Mouse (Mus musculus): ENCODE data around the gene Trak2. TPM values are rescaled to one million over a fixed set of nuclear protein-coding genes. Genes with fewer than 3 reads are reported as not detected.

Trak2 gene
- polyA plus RNA-seq, 1 experiment: 87.3 TPM

DNA sequence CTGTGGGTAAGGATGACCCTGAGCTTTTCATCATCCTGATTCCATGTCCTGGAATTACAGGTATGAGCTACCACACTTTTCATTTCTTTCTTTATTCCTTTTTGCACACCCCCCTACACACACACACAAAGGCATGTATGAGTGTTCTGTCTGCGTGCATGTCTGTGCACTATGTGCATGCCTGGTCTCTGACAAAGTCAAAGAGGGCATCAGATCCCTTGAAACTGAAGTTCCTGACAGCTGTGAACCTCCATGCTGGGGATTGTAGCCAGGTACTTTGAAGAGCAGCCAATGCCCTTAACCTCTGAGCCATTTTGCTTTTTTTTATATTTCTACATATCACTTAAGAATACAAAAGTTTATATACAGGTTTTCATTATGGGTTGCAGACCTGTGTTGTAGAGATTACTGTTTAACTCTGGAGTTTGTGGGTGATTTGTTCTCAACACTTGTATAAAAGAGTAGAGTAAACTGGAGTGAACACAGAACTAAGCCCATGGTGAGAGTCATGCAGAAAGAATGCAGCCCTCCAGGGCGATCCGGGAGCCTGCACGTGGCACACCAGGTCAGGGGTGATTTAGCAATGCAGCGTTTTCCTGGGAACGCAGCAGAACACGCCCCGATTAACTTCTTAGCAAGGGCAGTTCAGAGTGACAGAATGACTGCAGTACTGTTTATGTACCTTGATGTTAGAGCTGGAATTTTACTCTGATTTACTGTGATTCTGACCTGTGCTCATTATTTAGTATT, 22.2 kb downstream of the Trak2 start:
- H3K27ac ChIP-seq (ENCODE audit: control insufficient read depth, insufficient read depth, low read depth, low read length, poor library complexity): no peak overlapping the region
- no peak for TF ChIP-seq POLR2A (IDR thresholded peaks at IDR 0.05; ENCODE audit: borderline replicate concordance, control insufficient read depth, low read depth, low read length)
- TF ChIP-seq CTCF (IDR thresholded peaks at IDR 0.05; ENCODE audit: control insufficient read depth, insufficient read depth, low read length): no peak
- WGBS: 82% methylated on average over 8 of the region's 8 CpGs
- peaks cover 12% of the 10 kb centered on the region for H3K4me1 ChIP-seq (ENCODE audit: control insufficient read depth, insufficient read depth, low read length)
- H3K4me3 ChIP-seq (replicated peaks; ENCODE audit: control insufficient read depth, low read depth, low read length): no peak overlapping the region

DNA sequence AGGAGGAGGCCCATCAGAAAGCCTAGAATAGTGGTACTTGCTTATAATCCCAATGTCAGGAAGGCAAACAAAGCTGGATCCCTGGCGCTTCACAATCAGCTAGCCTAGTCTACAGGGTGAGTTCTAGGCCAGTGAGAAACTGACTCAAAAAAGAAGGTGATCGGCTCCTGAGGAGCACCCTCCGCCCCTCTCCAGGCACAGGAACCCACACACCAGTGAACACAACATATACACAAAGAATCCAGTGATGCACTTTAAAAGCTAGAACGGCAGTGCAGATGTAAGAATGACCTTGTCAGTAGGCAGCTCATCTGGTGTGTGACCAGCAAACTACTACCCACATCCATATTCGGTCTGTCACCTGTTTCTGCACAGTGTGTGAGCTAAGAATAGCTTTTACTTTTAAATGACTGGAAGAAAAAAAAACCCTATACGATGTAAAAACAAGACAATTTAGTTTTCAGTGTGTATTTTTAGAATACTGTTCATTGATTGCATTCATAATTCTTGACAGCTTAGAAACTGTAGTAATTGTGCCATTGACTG, 23.6 kb downstream of the Trak2 start:
- Histone ChIP-seq H3K27ac (ENCODE audit: control insufficient read depth, insufficient read depth, low read depth, low read length, poor library complexity) (peak overlapping the region; percentile 26; the same call in 1 of the 2 replicates), H3K4me1 (ENCODE audit: control insufficient read depth, insufficient read depth, low read length) (peaks cover 12% of the 10 kb centered on the region)

DNA sequence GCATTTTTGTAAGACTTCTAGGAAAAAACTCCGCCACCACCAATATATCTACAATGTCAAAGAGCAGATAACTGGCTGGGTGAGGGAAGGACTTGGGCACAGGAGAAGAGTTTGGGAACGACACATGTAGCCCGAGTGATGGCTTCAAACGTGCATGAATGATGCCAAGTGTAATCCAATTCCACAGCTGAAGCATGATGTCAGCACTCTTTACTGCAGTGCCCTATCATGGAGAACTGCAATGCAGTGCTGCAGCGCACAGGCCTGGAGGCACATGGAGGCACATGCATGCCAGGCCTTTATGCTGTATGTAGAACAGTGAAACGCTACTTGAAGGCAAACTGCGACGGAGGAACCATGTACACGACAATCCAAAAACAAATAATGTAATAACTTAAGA, 26.5 kb downstream of the Trak2 start:
- TF ChIP-seq POLR2A (IDR thresholded peaks at IDR 0.05; ENCODE audit: borderline replicate concordance, control insufficient read depth, low read depth, low read length) (no peak), CTCF (IDR thresholded peaks at IDR 0.05; ENCODE audit: control insufficient read depth, insufficient read depth, low read length) (no peak)
- H3K27ac ChIP-seq (ENCODE audit: control insufficient read depth, insufficient read depth, low read depth, low read length, poor library complexity): no peak overlapping the region
- 95% methylated on average over 9 of the region's 9 CpGs for whole genome bisulfite sequencing

More for the DNA sequence above, 23.6 kb downstream of the Trak2 start:
- H3K4me3 ChIP-seq (replicated peaks; ENCODE audit: control insufficient read depth, low read depth, low read length): no peak overlapping the region
- TF ChIP-seq POLR2A (IDR thresholded peaks at IDR 0.05; ENCODE audit: borderline replicate concordance, control insufficient read depth, low read depth, low read length) (no peak), CTCF (IDR thresholded peaks at IDR 0.05; ENCODE audit: control insufficient read depth, insufficient read depth, low read length) (no peak)
- 56% methylated on average over 6 of the region's 6 CpGs for WGBS

DNA sequence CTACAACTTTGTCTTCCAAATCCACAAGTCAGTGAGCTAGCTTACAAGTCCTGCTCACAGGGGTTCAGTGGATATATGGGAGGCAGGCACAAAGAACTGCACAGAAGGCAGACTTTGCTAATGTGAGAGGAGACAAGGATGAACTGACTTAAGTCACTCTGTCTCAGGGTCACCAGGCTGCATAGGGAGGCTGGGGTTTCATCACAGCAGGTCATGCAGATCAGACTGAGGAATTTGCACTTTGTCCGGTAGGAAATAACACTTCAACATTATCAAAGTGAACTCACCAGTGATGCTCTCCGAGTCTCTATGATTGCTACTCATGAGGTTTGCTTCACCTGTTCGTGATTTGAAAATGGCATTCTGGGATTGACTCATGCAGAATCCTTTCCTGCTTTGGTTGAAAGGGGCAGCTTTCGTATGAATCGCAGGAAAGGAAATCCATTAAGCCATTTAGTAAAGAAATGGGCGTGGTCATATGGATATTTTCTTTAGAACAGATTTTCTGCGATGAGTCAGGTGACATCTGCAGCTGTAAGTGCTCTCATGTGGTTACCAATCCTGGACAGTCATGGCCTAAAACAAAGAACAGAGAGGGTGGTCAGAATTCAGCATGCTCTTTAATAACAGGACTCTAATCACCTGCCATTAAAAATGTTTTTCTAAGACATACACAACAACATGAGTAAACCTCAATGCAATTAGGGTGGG, 27.1 kb downstream of the Trak2 start:
- 91% methylated on average over 7 of the region's 7 CpGs for WGBS
- Histone ChIP-seq H3K4me1 (ENCODE audit: control insufficient read depth, insufficient read depth, low read length) (peaks cover 3% of the 10 kb centered on the region; the same call in 1 of the 2 replicates), H3K27ac (ENCODE audit: control insufficient read depth, insufficient read depth, low read depth, low read length, poor library complexity) (no peak overlapping the region), H3K4me3 (replicated peaks; ENCODE audit: control insufficient read depth, low read depth, low read length) (no peak overlapping the region)
- TF ChIP-seq CTCF (IDR thresholded peaks at IDR 0.05; ENCODE audit: control insufficient read depth, insufficient read depth, low read length) (no peak), POLR2A (IDR thresholded peaks at IDR 0.05; ENCODE audit: borderline replicate concordance, control insufficient read depth, low read depth, low read length) (no peak)

More for the DNA sequence above, 26.5 kb downstream of the Trak2 start:
- Histone ChIP-seq H3K4me1 (ENCODE audit: control insufficient read depth, insufficient read depth, low read length) (peaks cover 3% of the 10 kb centered on the region; the same call in 1 of the 2 replicates), H3K4me3 (replicated peaks; ENCODE audit: control insufficient read depth, low read depth, low read length) (no peak overlapping the region)

DNA sequence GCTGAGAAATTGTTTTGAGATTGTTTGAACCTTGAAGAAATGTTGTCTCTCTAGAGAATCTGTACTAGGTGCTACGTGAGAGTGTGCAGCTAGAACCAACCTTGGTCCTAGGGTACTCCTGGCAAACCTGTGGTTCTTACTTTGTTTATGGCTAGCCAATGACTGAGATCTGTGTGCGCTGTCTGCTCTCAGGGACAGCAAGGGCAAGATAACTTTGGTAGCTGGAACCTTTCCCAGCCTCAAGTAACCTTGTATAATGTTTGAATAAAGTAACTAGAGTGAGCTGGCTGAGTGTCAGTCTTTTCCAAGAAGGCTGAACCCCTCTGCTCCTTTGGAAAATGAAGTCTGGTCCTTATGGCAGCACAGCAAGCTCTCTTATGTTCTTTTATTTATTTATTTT, 27.7 kb downstream of the Trak2 start:
- WGBS: 85% methylated on average over 2 of the region's 2 CpGs
- Histone ChIP-seq H3K4me1 (ENCODE audit: control insufficient read depth, insufficient read depth, low read length) (peaks cover 1% of the 10 kb centered on the region; the same call in 1 of the 2 replicates), H3K27ac (ENCODE audit: control insufficient read depth, insufficient read depth, low read depth, low read length, poor library complexity) (no peak overlapping the region), H3K4me3 (replicated peaks; ENCODE audit: control insufficient read depth, low read depth, low read length) (no peak overlapping the region)
- TF ChIP-seq CTCF (IDR thresholded peaks at IDR 0.05; ENCODE audit: control insufficient read depth, insufficient read depth, low read length) (no peak), POLR2A (IDR thresholded peaks at IDR 0.05; ENCODE audit: borderline replicate concordance, control insufficient read depth, low read depth, low read length) (no peak)

DNA sequence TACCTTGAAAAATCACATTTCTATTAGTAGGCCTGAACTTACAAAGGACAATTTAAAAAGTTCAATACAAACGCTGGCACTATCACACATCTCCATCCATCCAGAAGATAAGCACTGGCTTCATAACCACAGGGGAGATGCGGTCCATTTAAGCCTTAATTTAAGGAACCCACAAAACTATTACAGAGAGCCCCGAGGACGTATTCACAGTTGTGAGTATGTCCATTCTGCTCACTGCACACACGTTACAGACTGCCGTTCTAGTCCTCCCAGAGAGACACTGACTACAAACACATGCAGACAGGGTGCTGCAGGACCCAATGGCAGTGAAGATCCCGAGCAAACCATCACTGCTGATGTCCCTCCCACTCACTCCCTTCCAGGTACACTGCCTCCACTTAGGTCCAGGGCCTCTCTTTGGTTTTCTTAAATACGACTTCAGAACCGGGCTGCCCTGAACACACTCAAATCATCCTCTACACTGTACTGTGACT, 35.6 kb downstream of the Trak2 start:
- WGBS: 84% methylated on average over 9 of the region's 9 CpGs
- Histone ChIP-seq H3K4me3 (replicated peaks; ENCODE audit: control insufficient read depth, low read depth, low read length) (no peak overlapping the region), H3K27ac (ENCODE audit: control insufficient read depth, insufficient read depth, low read depth, low read length, poor library complexity) (peak overlapping the region; percentile 45; the same call in 1 of the 2 replicates), H3K4me1 (ENCODE audit: control insufficient read depth, insufficient read depth, low read length) (peaks cover 5% of the 10 kb centered on the region)
- no peak for TF ChIP-seq POLR2A (IDR thresholded peaks at IDR 0.05; ENCODE audit: borderline replicate concordance, control insufficient read depth, low read depth, low read length)
- no peak for TF ChIP-seq CTCF (IDR thresholded peaks at IDR 0.05; ENCODE audit: control insufficient read depth, insufficient read depth, low read length)

DNA sequence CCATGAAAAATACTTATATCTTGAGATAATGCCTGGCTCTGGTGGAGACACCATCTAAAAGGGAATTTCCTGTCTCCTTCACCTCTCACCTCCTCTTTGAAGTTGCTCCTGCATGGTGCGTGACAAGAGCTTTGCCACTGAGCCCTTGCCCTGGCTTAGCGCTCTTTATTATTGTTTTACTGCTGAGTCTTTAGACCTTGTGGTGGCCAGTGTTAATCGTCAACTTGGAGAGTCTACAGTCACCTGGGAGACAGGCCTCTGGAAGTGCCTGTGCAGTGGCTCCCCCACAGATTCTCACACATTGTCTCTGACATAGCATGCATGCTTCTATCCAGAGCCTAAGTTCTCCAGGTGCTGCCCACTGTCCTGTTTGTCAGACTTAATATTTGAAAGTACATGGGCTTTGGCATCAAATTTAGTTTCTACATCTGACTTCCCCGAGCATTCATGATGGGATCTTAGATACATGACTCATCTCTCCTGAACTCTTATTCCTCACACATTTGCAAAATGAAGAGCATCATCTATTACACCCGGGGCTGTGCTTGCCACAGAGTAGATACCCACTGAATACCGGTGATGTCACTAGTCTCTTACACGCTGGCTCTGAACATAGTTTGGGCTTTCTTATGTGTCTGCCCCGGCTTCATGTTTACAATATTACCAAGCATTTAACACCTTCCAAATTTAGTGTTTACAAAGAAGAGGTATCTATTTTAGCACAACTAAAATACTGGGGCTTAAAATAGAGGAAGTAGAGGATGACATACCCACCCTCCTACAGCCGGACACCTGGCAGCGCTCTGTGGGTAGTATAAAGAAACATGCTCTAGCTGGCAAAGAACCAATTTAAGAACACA, 36.3 kb downstream of the Trak2 start:
- whole genome bisulfite sequencing: 87% methylated on average over 10 of the region's 10 CpGs
- Histone ChIP-seq H3K27ac (ENCODE audit: control insufficient read depth, insufficient read depth, low read depth, low read length, poor library complexity) (peak overlapping the region; percentile 45; the same call in 1 of the 2 replicates), H3K4me3 (replicated peaks; ENCODE audit: control insufficient read depth, low read depth, low read length) (no peak overlapping the region), H3K4me1 (ENCODE audit: control insufficient read depth, insufficient read depth, low read length) (peaks cover 5% of the 10 kb centered on the region)
- TF ChIP-seq POLR2A (IDR thresholded peaks at IDR 0.05; ENCODE audit: borderline replicate concordance, control insufficient read depth, low read depth, low read length) (no peak), CTCF (IDR thresholded peaks at IDR 0.05; ENCODE audit: control insufficient read depth, insufficient read depth, low read length) (no peak)

All from bone marrow, adult 2 months (tissue).